Mouse (Mus musculus): ENCODE data around the gene Tagap. TPM values are rescaled to one million over a fixed set of nuclear protein-coding genes. Genes with fewer than 3 reads are reported as not detected.

Tagap gene
- 1 to 10 TPM; 1.9 to 2.2 TPM for total RNA-seq (2021)
- long read RNA-seq, experiment 1, partial matches to known transcripts = 0 of 19 reads
- long read RNA-seq, experiment 1, other reads (novel, unspliced or antisense) = 19 of 19 reads
- long read RNA-seq, experiment 2, partial matches to known transcripts = 0 of 43 reads
- long read RNA-seq, experiment 2, other reads (novel, unspliced or antisense) = 42 of 43 reads

DNA sequence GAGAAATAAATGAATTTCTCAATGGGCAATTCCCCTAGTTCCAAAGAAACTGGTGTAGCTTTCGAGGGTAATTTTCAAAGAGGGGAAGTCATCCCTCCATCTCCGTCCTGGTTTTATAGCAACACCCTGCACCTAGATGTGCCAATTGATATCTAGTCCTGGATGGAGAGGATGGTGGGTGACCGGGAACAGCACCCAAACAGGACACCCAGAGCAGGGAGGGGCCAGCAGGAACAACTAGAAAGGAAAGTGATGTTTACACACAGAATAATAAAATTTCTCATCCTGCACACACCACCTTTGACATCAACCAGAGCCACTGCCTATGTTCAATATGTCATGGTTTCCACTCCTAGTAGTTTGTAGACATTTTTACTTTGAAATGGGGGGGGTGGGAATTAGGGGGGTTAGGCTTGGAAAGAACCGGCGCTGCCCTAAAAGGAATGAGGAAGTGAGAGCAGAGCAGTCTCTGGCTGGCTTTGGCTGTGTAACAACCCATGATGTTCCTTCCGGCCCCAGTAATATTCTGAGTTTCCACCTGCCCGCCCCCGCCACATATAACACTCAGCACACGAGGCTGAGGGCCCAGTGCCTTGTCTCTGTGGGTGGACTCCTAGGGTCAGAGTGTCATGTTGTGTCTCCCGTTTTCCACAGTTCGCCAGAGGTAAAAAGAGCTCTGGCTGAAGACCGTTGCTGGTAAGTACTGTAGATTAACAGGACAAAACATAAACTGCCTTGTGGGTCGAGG is at the start of gene Tagap:
Gene Tagap (plus strand): TSS at position 588 of the 748 bp plus-strand sequence.
- intact Hi-C loops (cut with DNase I) = no loop called here
- no peak for DNase-seq

GRCm38 (mm10) chr17:7876541-7876940 is 49.3 kb upstream of the Tagap start:
- intact Hi-C loops (cut with DNase I) = no loop called here
- DNase-seq = no peak

- intact Hi-C loops (cut with DNase I) = no loop called here
These were observed 48.5 kb upstream of the Tagap start for GRCm38 (mm10) chr17:7877191-7877764.

GRCm38 (mm10) chr17:7877878-7878277 is 47.9 kb upstream of the Tagap start:
- intact Hi-C loops (cut with DNase I) = no loop called here
- DNase-seq = no peak

More at GRCm38 (mm10) chr17:7877191-7877764, 48.5 kb upstream of the Tagap start:
- DNase-seq = no peak

DNA sequence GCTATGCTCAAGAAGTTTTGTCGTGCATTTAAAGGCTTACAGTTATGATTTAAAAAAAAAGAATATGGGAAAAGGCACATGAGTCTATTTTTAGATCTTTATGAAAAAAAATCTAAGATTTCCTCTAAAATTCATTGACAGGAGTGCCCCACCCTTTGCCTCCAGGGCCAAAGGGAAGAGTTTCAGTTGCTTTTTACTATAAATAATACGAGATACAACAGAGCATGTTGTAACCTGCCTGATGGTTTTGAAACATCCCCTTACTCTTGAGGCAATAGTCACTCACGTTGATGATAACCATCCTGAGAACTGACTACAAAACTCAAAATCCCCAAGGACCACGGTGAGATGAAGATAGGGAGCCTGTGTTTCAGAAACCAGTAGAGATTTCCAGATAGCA is 46.3 kb upstream of the Tagap start:
- intact Hi-C loops (cut with DNase I) = no loop called here
- no peak for DNase-seq

DNA sequence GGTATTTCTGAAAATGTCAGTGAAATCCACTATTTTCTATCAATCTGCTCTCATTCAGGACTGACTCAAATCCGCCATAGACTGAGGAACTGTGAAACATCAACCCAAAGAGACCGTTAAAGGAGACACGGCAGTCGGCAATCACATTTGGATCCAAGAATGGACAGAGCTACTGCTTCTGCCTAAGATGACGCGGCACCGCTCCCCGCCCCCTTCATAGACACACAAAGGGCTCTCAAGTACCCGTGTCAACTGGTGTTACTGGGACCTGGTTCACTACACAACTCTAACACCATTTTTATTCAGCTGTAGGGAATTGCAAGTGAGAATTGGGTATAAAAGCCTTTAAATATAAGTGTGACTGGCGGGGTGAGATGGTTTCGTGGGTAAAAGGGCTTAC is 42.7 kb upstream of the Tagap start:
- intact Hi-C loops (cut with DNase I) = no loop called here
- DNase-seq = no peak

- no peak for DNase-seq
- intact Hi-C loops (cut with DNase I) = no loop called here
These were observed 41.2 kb upstream of the Tagap start for GRCm38 (mm10) chr17:7884606-7885005.

DNA sequence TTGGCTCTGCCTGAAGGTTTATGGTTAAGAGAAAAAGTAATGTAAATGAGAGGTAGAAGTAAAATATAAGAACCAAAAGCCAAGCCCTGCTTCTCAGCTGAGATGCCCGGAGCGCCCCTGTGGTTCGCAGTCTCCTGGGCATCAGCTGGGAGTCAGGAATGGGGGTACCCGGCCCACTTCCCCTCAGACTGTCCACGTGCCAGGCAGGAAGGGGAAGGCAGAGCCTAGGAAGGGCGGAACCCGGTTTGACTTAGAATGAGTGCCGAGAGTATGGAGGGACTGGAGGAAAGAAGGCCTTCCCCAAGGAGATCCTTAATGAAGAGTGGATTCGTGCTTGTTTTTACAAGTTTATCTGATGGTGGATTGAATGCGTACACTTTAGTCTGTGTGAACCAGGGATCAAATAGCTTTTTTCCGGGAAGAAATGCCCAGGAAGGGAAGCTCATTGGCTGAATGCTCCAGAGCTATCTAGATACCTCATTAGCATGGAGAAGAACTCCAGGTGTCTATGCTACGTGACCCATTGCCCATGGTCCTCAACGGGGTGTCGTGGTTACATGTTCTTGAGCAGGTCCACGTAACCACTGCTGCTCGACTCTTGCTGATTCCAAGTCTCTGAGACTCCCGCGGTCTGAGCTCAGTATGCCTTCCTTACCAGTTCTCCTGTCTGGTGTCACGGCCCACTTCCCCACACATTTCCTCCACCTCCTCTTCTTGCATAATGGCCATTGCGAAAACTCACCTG is 38.6 kb upstream of the Tagap start:
- intact Hi-C loops (cut with DNase I) = no loop called here
- DNase-seq = no peak

- DNase-seq = no peak
- intact Hi-C loops (cut with DNase I) = no loop called here
These were observed 37.5 kb upstream of the Tagap start for GRCm38 (mm10) chr17:7888291-7888690.

GRCm38 (mm10) chr17:7889026-7889425 is 36.8 kb upstream of the Tagap start:
- no peak for DNase-seq
- intact Hi-C loops (cut with DNase I) = no loop called here

DNA sequence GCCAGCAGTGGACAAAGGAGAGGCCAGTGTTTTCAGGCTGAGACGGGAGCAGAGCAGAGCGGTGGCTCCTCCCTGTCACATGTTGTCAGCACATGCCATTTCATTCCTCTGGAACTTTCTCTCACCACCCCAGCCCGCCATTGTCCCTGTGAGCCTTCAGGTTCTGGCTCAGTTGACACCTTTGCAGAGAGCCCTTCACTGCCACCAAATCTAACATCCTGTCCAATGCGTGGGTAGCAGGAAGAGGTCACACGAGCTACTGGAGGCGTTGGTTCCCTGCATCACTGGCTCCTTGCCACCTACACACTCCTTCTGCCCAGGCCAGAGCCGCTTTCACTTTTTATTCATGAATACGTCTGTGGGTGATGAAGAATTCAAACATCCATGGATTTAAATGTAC is 33.1 kb upstream of the Tagap start:
- DNase-seq = no peak
- intact Hi-C loops (cut with DNase I) = no loop called here

- intact Hi-C loops (cut with DNase I) = no loop called here
- no peak for DNase-seq
These were observed 31.7 kb upstream of the Tagap start for GRCm38 (mm10) chr17:7894094-7894493.

- intact Hi-C loops (cut with DNase I) = no loop called here
- no peak for DNase-seq
These were observed 29.7 kb upstream of the Tagap start for GRCm38 (mm10) chr17:7896047-7896635.

DNA sequence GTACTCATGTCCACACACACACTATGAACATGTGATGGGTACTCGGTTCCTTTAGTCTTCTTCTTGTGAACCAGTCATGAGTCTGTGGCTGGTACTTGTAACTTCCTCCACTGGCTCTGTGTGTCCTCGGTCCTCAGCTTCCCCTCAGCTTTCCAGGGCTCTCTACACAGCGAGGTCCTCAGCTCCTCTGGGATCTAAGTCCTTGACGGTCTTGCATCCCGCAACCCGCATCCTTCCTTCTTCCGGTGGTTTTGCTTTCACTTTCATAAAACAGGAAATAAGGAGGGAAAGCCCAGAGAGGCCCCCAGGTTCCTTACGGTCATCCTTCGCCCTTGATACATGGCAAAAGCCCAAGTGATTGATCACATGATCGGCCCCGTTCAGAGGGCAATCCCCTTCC is 28.7 kb upstream of the Tagap start:
- intact Hi-C loops (cut with DNase I) = no loop called here
- no peak for DNase-seq

DNA sequence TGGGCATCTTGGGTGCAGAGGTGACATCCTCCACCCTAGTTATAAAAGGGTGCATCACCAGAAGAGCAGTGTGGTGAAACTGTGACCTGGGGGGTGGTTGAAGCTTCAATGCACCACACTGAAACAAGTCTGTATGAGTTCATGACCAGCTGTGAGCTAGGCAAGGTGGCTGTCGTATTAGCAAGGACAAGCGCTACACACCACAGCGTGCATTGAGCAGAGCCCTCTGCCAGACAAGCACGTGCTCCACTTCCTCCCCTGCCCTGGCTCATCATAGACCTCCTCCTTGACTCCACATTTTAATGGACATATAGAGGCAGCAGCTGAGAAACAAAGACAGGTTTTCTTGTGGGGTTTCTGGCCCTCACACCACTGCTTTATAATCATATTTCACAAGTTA is 28.0 kb upstream of the Tagap start:
- intact Hi-C loops (cut with DNase I) = no loop called here
- no peak for DNase-seq

DNA sequence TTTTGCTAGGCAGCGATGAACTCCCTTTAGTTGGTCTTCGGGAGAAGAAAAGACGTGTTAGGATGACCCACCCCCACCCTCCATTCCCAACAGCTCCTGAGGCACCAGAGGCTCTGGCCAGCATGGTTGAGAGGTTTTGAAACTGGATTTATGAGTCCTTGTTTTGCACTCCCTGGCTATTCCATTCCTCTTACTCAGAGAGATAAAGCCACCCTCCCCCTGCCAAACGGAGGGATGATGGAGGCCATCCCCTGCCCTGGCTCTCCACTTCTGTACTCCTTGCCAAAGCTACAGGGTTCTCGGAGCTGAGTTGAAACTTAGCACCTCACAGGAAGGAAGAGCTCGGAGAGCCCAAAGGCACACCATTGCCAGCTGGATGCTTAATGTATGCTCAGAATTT is 26.6 kb upstream of the Tagap start:
- DNase-seq = no peak
- intact Hi-C loops (cut with DNase I) = no loop called here

DNA sequence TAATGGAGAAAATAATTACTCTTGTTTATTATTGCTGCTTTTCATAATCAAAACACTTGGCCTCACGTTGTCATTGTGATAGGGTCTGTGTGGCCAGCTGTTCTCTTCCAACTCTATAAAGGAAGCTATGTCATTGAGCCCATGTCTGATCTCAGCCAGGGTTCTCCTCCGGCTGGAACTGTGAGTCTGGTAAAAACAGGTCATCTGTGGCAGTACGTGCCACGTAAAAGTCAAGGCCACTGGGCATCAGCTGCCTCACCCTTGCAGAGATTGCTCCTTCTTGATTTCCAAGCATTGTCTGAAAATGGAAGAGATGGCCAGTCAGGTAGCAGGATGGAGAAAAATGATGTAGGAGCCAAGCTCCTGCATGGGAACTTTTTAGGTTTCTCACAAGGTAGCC is 25.8 kb upstream of the Tagap start:
- DNase-seq = no peak
- intact Hi-C loops (cut with DNase I) = no loop called here

GRCm38 (mm10) chr17:7901536-7901935 is 24.3 kb upstream of the Tagap start:
- intact Hi-C loops (cut with DNase I) = no loop called here
- DNase-seq = no peak

GRCm38 (mm10) chr17:7902362-7902761 is 23.4 kb upstream of the Tagap start:
- no peak for DNase-seq
- intact Hi-C loops (cut with DNase I) = no loop called here

DNA sequence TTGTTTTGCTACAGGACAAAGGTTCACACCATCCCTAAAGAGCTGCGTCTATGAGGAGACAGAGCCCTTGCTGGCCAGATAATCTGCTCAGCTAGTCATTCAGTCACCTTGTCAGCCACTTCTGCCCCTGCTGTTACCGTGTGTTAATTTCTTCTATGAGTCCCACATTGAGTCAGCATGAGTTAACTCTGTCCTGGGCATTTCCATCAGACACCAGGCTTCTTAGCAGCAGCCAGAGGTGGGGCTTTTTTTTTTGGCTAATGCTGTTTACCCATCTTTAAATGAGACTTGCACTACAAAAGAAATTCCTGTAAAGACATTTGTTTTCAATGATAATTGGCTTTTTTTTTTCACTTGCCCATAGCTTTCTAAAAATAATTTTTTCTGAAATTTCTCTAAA is 20.8 kb upstream of the Tagap start:
- intact Hi-C loops (cut with DNase I) = no loop called here
- DNase-seq = no peak

All from gastrocnemius, postnatal 36 days (tissue).